Mouse (Mus musculus) neural tube, embryonic 13.5 days (tissue): ENCODE results near the gene Myoz1. TPM values are rescaled to one million over a fixed set of nuclear protein-coding genes. Genes with fewer than 3 reads are reported as not detected.
A peak's percentile ranks its signal among the peaks of the same experiment; 100 is the strongest.

Experiments used
- ATAC-seq: fragments of 200-750 bp; cut with Nextera tagmentation; 2 replicates; pipeline ENCODE4 v1.8.0; 2017; ENCODE audit warnings: low read depth, mild to moderate bottlenecking, moderate TSS enrichment, moderate library complexity
- H3K27ac ChIP-seq: fragments of 300-500 bp; sonication (generic); replicated peaks from 2 replicates; pipeline ENCODE4 v1.5.1; 2015; ENCODE audit warnings: moderate library complexity, mild to moderate bottlenecking, inconsistent platforms
- H3K27me3 ChIP-seq: fragments of 300-500 bp; sonication (generic); 2 replicates; pipeline ENCODE4 v1.6.1; 2015; ENCODE audit warnings: mild to moderate bottlenecking, inconsistent platforms
- H3K36me3 ChIP-seq: fragments of 300-500 bp; sonication (generic); 2 replicates; pipeline ENCODE4 v1.6.1; 2015; ENCODE audit warnings: mild to moderate bottlenecking, inconsistent platforms
- H3K4me1 ChIP-seq: fragments of 300-500 bp; sonication (generic); replicated peaks from 2 replicates; pipeline ENCODE4 v1.6.1; 2015; ENCODE audit warnings: inconsistent platforms
- H3K4me2 ChIP-seq: fragments of 300-500 bp; sonication (generic); 2 replicates; pipeline ENCODE4 v1.6.1; 2015; ENCODE audit warnings: inconsistent platforms, mild to moderate bottlenecking, moderate library complexity
- H3K4me3 ChIP-seq: fragments of 300-500 bp; sonication (generic); 2 replicates; pipeline ENCODE4 v1.5.1; 2015; ENCODE audit warnings: mild to moderate bottlenecking, inconsistent platforms
- H3K9ac ChIP-seq: fragments of 300-500 bp; sonication (generic); 2 replicates; pipeline ENCODE4 v1.6.1; 2015; ENCODE audit warnings: moderate library complexity, mild to moderate bottlenecking, inconsistent platforms
- H3K9me3 ChIP-seq: fragments of 300-500 bp; sonication (generic); 2 replicates; pipeline ENCODE4 v1.6.1; 2016; ENCODE audit warnings: inconsistent platforms
- WGBS: fragments of 180-500 bp; shearing (Covaris S2); methylation state at CpG from one replicate; pipeline ENCODE4 v1.1.7; 2015; 5-methylcytosine and 5-hydroxymethylcytosine counted together
- polyA plus RNA-seq: library from polyadenylated mRNA; unstranded; fragments of >200 nt; fragmentation: Nextera tagmentation; extraction: Ambion mirVana; gene quantifications from 2 replicates; pipeline ENCODE4 v1.2.1, GENCODE M21; 2015

The Myoz1 gene
- polyA plus RNA-seq, 1 experiment from 2014 or later: not detected

GRCm38 (mm10) chr14:20693589-20694101 is 37.3 kb upstream of the Myoz1 start:
- Histone ChIP-seq H3K4me3 (peak overlapping the region; percentile 77; the same call in 1 of the 2 replicates), H3K27ac (no peak overlapping the region), H3K9ac (peak overlapping the region; percentile 87; the same call in 1 of the 2 replicates), H3K4me2 (0 out of 2 replicates have a peak overlapping the region, but pooled peaks have one; percentile 84), H3K27me3 (no peaks in the 10 kb centered on the region), H3K4me1 (peaks cover 41% of the 10 kb centered on the region), H3K36me3 (peaks cover 65% of the 10 kb centered on the region), H3K9me3 (no peaks in the 10 kb centered on the region)
- ATAC-seq: no peak
- WGBS: 93% methylated on average over 10 of the region's 10 CpGs

GRCm38 (mm10) chr14:20691772-20692171 is 35.4 kb upstream of the Myoz1 start:
- H3K27ac ChIP-seq: no peak overlapping the region
- no peaks in the 10 kb centered on the region for H3K9me3 ChIP-seq
- no peaks in the 10 kb centered on the region for H3K27me3 ChIP-seq
- peaks cover 23% of the 10 kb centered on the region for H3K4me1 ChIP-seq
- H3K36me3 ChIP-seq: peaks cover 77% of the 10 kb centered on the region
- H3K4me2 ChIP-seq: no peak overlapping the region
- H3K4me3 ChIP-seq: no peak overlapping the region
- ATAC-seq: no peak
- no peak overlapping the region for H3K9ac ChIP-seq
- WGBS: 94% methylated on average over 6 of the region's 6 CpGs

DNA sequence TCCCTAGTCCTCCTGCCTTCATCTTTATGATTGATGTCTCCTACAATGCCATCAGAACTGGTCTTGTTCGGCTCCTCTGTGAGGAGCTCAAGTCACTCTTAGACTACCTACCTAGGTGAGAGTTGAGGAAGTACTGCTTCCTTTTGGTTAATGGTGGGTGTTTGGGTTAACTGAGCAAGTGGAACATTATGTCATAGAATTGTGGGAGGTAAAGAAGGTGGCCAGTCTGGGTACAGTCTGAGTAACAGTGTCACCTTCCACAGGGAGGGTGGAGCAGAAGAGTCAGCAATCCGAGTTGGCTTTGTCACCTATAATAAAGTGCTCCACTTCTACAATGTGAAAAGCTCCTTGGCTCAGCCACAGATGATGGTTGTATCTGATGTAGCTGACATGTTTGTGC is 32.7 kb upstream of the Myoz1 start:
- WGBS: 93% methylated on average over 2 of the region's 2 CpGs
- H3K9me3 ChIP-seq: no peaks in the 10 kb centered on the region
- H3K9ac ChIP-seq: no peak overlapping the region
- H3K27me3 ChIP-seq: no peaks in the 10 kb centered on the region
- no peak overlapping the region for H3K27ac ChIP-seq
- H3K36me3 ChIP-seq: peaks cover 100% of the 10 kb centered on the region
- peaks cover 4% of the 10 kb centered on the region for H3K4me1 ChIP-seq
- H3K4me2 ChIP-seq: no peak overlapping the region
- no peak for ATAC-seq
- H3K4me3 ChIP-seq: no peak overlapping the region

DNA sequence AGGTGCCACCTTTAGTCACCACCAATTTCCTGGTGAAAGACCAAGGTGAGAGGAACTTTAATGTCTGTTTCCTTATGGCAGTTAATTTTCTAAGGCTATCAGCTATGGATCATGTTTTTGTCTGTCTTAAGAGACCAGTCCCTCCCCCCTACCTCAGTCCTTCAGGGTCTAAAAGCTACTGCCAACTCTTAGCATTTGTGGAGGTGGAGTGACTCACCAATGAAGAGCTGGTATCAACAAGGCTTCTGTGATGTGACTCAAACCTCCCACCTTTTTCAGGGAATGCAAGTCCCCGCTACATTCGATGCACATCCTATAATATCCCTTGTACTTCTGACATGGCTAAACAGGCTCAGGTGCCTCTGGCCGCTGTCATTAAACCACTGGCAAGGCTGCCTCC is 30.2 kb upstream of the Myoz1 start:
- no peak for ATAC-seq
- WGBS: 93% methylated on average over 3 of the region's 3 CpGs

GRCm38 (mm10) chr14:20682498-20682897 is 26.2 kb upstream of the Myoz1 start:
- no peak for ATAC-seq
- Histone ChIP-seq H3K4me3 (no peak overlapping the region), H3K27ac (no peak overlapping the region), H3K9ac (no peak overlapping the region), H3K4me1 (no peaks in the 10 kb centered on the region), H3K27me3 (no peaks in the 10 kb centered on the region), H3K4me2 (no peak overlapping the region), H3K36me3 (peaks cover 100% of the 10 kb centered on the region), H3K9me3 (no peaks in the 10 kb centered on the region)
- 81% methylated on average over 3 of the region's 3 CpGs for WGBS

More for the DNA sequence above, 30.2 kb upstream of the Myoz1 start:
- Histone ChIP-seq H3K27ac (no peak overlapping the region), H3K27me3 (no peaks in the 10 kb centered on the region), H3K9ac (0 out of 2 replicates have a peak overlapping the region, but pooled peaks have one; percentile 17), H3K4me2 (no peak overlapping the region), H3K36me3 (peaks cover 100% of the 10 kb centered on the region), H3K4me1 (no peaks in the 10 kb centered on the region), H3K9me3 (no peaks in the 10 kb centered on the region), H3K4me3 (no peak overlapping the region)

DNA sequence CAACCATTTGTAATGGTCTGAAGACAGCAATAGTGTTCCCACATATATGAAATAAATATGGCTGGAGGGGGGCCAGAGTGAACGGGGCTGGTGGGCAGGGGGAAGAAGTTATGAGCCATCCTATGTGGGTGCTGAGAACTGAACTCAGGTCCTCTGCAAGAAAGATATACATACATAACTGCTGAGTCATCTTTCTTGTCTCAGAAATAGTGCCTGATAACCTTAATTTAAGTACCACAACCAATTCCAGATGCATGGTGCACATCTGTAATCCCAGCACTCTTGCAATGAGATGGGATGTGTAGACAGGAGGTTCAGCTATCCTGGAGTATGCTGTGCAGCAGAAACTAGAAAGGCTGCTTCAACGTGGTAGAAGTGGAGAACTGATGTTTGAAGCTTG is 25.4 kb upstream of the Myoz1 start:
- Histone ChIP-seq H3K4me3 (no peak overlapping the region), H3K36me3 (peaks cover 100% of the 10 kb centered on the region), H3K4me1 (0 out of 2 replicates have a peak, but pooled peaks cover 2% of the 10 kb centered on the region), H3K4me2 (no peak overlapping the region), H3K27ac (no peak overlapping the region), H3K9ac (no peak overlapping the region), H3K27me3 (no peaks in the 10 kb centered on the region), H3K9me3 (no peaks in the 10 kb centered on the region)
- 93% methylated on average over 2 of the region's 2 CpGs for WGBS
- no peak for ATAC-seq

DNA sequence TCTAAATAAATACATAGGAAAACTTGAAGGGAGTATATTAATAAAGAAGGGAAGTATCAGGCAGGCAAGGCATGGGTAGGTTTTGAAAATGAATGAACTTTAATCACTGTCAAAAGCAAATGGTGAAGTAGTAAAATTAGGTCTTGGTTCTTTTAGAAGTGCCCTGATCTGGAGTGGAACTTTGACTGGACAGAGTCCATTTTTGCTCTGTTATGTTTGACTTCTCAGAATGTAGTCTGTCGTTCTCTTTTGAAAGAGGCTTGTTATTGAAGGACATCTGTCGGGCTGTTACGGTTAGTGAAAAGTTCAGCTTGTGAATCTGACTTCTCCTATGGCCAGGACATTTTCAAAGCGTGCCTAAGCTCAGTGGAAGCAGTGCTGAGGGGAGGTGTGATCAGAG is 21.6 kb upstream of the Myoz1 start:
- peaks cover 24% of the 10 kb centered on the region for H3K4me1 ChIP-seq
- no peak overlapping the region for H3K4me2 ChIP-seq
- no peak for ATAC-seq
- H3K27me3 ChIP-seq: no peaks in the 10 kb centered on the region
- no peak overlapping the region for H3K9ac ChIP-seq
- H3K36me3 ChIP-seq: peaks cover 73% of the 10 kb centered on the region
- no peaks in the 10 kb centered on the region for H3K9me3 ChIP-seq
- WGBS: 97% methylated on average over 4 of the region's 4 CpGs
- no peak overlapping the region for H3K27ac ChIP-seq
- no peak overlapping the region for H3K4me3 ChIP-seq

- Histone ChIP-seq H3K27ac (peak within 1 kb of the TSS; percentile 89), H3K4me3 (peak within 1 kb of the TSS; percentile 92), H3K9me3 (no peaks in the 10 kb centered on the region), H3K9ac (peak within 1 kb of the TSS; percentile 91), H3K4me1 (peaks cover 24% of the 10 kb centered on the region), H3K36me3 (peaks cover 37% of the 10 kb centered on the region), H3K27me3 (peaks cover 26% of the 10 kb centered on the region), H3K4me2 (peak within 1 kb of the TSS; percentile 79)
- WGBS: under 1% methylated on average over 43 of the region's 43 CpGs
- ATAC-seq: peak; percentile 97
Observed at GRCm38 (mm10) chr14:20674064-20674833, 17.9 kb upstream of the Myoz1 start, which contains the start of gene Sec24c. TSS of gene Sec24c (plus strand) at chr14:20674308.

- no peaks in the 10 kb centered on the region for H3K9me3 ChIP-seq
- peak overlapping the region; percentile 79 for H3K4me2 ChIP-seq
- H3K4me1 ChIP-seq: peaks cover 24% of the 10 kb centered on the region
- H3K27ac ChIP-seq: peak overlapping the region; percentile 54
- 12% methylated on average over 13 of the region's 13 CpGs for WGBS
- H3K36me3 ChIP-seq: peaks cover 31% of the 10 kb centered on the region
- H3K9ac ChIP-seq: peak overlapping the region; percentile 54; the same call in 1 of the 2 replicates
- peak overlapping the region; percentile 92 for H3K4me3 ChIP-seq
- peak; percentile 79 for ATAC-seq
- peaks cover 30% of the 10 kb centered on the region for H3K27me3 ChIP-seq
Observed at GRCm38 (mm10) chr14:20673735-20674063, 17.4 kb upstream of the Myoz1 start.

- peaks cover 24% of the 10 kb centered on the region for H3K4me1 ChIP-seq
- H3K27me3 ChIP-seq: peaks cover 38% of the 10 kb centered on the region
- no peak overlapping the region for H3K27ac ChIP-seq
- H3K9me3 ChIP-seq: no peaks in the 10 kb centered on the region
- no peak overlapping the region for H3K9ac ChIP-seq
- 94% methylated on average over 2 of the region's 2 CpGs for WGBS
- ATAC-seq: no peak
- H3K36me3 ChIP-seq: peaks cover 24% of the 10 kb centered on the region
- peak overlapping the region; percentile 79 for H3K4me2 ChIP-seq
- no peak overlapping the region for H3K4me3 ChIP-seq
Observed at GRCm38 (mm10) chr14:20672990-20673389, 16.6 kb upstream of the Myoz1 start.

GRCm38 (mm10) chr14:20668154-20668810 is 11.9 kb upstream of the Myoz1 start, which contains the start of gene Synpo2l:
TSS of gene Synpo2l (minus strand) at chr14:20668354.
- no peak within 1 kb of the TSS for H3K4me2 ChIP-seq
- no peak for ATAC-seq
- 0 out of 2 replicates have a peak, but pooled peaks cover 1% of the 10 kb centered on the region for H3K4me1 ChIP-seq
- H3K9me3 ChIP-seq: no peaks in the 10 kb centered on the region
- H3K4me3 ChIP-seq: no peak within 1 kb of the TSS
- H3K27me3 ChIP-seq: peaks cover 66% of the 10 kb centered on the region
- H3K36me3 ChIP-seq: no peaks in the 10 kb centered on the region
- H3K9ac ChIP-seq: 0 out of 2 replicates have a peak within 1 kb of the TSS, but pooled peaks have one; percentile 8
- 80% methylated on average over 8 of the region's 8 CpGs for WGBS
- H3K27ac ChIP-seq: no peak within 1 kb of the TSS

- Histone ChIP-seq H3K9ac (no peak overlapping the region), H3K4me2 (no peak overlapping the region), H3K9me3 (no peaks in the 10 kb centered on the region), H3K4me3 (no peak overlapping the region), H3K36me3 (no peaks in the 10 kb centered on the region), H3K4me1 (peaks cover 2% of the 10 kb centered on the region), H3K27me3 (peaks cover 74% of the 10 kb centered on the region), H3K27ac (no peak overlapping the region)
- 76% methylated on average over 1 of the region's 1 CpGs for WGBS
- no peak for ATAC-seq
Observed at GRCm38 (mm10) chr14:20667469-20667868, 11.1 kb upstream of the Myoz1 start.
